Mouse (Mus musculus) intestine, postnatal 0 days (tissue): ENCODE results near the gene Nwd2. TPM values are rescaled to one million over a fixed set of nuclear protein-coding genes. Genes with fewer than 3 reads are reported as not detected.

ENCODE experiments used
- ATAC-seq: fragments of 200-750 bp; cut with Nextera tagmentation; 2 replicates; pipeline ENCODE4 v1.8.0; 2017; ENCODE audit warnings: mild to moderate bottlenecking, moderate TSS enrichment, moderate library complexity
- H3K27ac ChIP-seq: fragments of 300-500 bp; sonication (generic); 2 replicates; pipeline ENCODE4 v1.5.1; 2014; ENCODE audit warnings: mild to moderate bottlenecking, low read depth, low read length, moderate library complexity
- H3K27me3 ChIP-seq: fragments of 300-500 bp; sonication (generic); replicated peaks from 2 replicates; pipeline ENCODE4 v1.6.1; 2014; ENCODE audit warnings: low read length, mixed read lengths; ENCODE audit not compliant: control insufficient read depth, insufficient read depth
- H3K36me3 ChIP-seq: fragments of 300-500 bp; sonication (generic); 2 replicates; pipeline ENCODE4 v1.6.1; 2014; ENCODE audit warnings: mild to moderate bottlenecking, moderate library complexity; ENCODE audit not compliant: control insufficient read depth, insufficient read depth
- H3K4me1 ChIP-seq: fragments of 300-500 bp; sonication (generic); replicated peaks from 2 replicates; pipeline ENCODE4 v1.6.1; 2014; ENCODE audit warnings: antibody characterized with exemption, low read length, mixed read lengths; ENCODE audit not compliant: control insufficient read depth, insufficient read depth
- H3K4me2 ChIP-seq: fragments of 300-500 bp; sonication (generic); replicated peaks from 2 replicates; pipeline ENCODE4 v1.6.1; 2014; ENCODE audit warnings: low read depth, mild to moderate bottlenecking, moderate library complexity
- H3K4me3 ChIP-seq: fragments of 300-500 bp; sonication (generic); 2 replicates; pipeline ENCODE4 v1.5.1; 2014; ENCODE audit warnings: low read depth, low read length
- H3K9ac ChIP-seq: fragments of 300-500 bp; sonication (generic); 2 replicates; pipeline ENCODE4 v1.6.1; 2014; ENCODE audit warnings: mild to moderate bottlenecking, low read depth, low read length
- H3K9me3 ChIP-seq: fragments of 300-500 bp; sonication (generic); 2 replicates; pipeline ENCODE4 v1.6.1; 2016; ENCODE audit warnings: mixed run types; ENCODE audit not compliant: control insufficient read depth
- CTCF ChIP-seq: sonication (generic); IDR thresholded peaks from 2 replicates; pipeline ENCODE4 v1.5.1; 2016; ENCODE audit warnings: low read depth, mild to moderate bottlenecking, control low read depth, antibody characterized with exemption, moderate library complexity
- WGBS: fragments of 180-500 bp; shearing (Covaris S2); extraction: QIAGEN DNeasy Blood & Tissue Kit; methylation state at CpG from one replicate; pipeline ENCODE4 v1.1.7; 2014; 5-methylcytosine and 5-hydroxymethylcytosine counted together
- polyA plus RNA-seq: library from polyadenylated mRNA; unstranded; fragments of >200 nt; fragmentation: Nextera tagmentation; extraction: Ambion mirVana; gene quantifications from 2 replicates; pipeline ENCODE4 v1.2.1, GENCODE M21; 2015

The Nwd2 gene
- polyA plus RNA-seq, 1 experiment from 2014 or later = 0.27 TPM

- no peaks in the 10 kb centered on the region for H3K9me3 ChIP-seq
- H3K4me1 ChIP-seq = peaks cover 16% of the 10 kb centered on the region
- ATAC-seq = peak; percentile 58
- 48% methylated on average over 10 of the region's 10 CpGs for WGBS
- H3K4me3 ChIP-seq = no peak overlapping the region
- no peaks in the 10 kb centered on the region for H3K27me3 ChIP-seq
- no peak overlapping the region for H3K4me2 ChIP-seq
- no peak for TF ChIP-seq CTCF
- no peak overlapping the region for H3K9ac ChIP-seq
- peak overlapping the region; percentile 28; the same call in 1 of the 2 replicates for H3K27ac ChIP-seq
- H3K36me3 ChIP-seq = no peaks in the 10 kb centered on the region
These were observed 179.7 kb downstream of the Nwd2 start for GRCm38 (mm10) chr5:63828380-63829185.

DNA sequence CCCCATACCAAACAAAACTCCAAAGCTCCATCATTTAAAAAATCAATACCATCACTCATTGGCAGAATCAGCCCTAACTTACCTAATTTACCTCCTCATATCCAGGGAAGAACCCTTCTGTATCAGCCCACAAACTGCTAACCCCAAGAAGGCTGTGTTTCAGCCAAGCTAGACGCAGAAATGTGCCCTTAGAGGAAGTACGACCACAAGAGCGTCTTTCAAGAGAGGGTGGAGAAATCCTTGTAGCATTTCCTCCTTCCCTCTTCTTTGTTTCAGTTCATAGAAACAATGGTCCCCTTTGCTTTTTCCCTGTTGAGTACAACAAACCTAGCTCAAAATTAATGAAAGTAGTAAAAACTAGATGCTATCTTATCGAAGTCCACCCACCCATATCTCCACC lies 182.2 kb downstream of the Nwd2 start:
- ATAC-seq = no peak
- 29% methylated on average over 4 of the region's 4 CpGs for WGBS
- no peak overlapping the region for H3K9ac ChIP-seq
- H3K27ac ChIP-seq = peak overlapping the region; percentile 23; the same call in 1 of the 2 replicates
- TF ChIP-seq CTCF = no peak
- H3K4me1 ChIP-seq = peaks cover 10% of the 10 kb centered on the region
- no peak overlapping the region for H3K4me3 ChIP-seq
- H3K9me3 ChIP-seq = no peaks in the 10 kb centered on the region
- H3K36me3 ChIP-seq = no peaks in the 10 kb centered on the region
- H3K4me2 ChIP-seq = no peak overlapping the region
- no peaks in the 10 kb centered on the region for H3K27me3 ChIP-seq

DNA sequence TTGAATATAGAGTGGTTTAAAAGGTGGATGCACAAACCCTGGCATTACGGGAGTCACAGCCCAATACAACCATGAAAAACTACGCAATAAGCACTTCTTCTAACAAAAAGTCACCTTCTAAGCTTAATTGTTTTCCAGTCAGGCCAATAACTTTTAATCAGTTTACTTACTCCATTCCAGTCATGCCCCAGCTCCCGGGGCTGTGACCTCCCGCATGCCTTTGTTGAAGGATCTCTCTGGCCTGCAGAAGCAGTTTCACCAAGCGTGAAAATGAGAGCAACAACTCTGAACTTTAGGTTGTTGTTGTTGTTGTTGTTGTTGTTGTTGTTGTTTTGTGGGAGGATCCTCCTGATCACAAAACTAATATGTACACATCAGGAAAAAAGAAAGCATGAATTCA lies 185.1 kb downstream of the Nwd2 start:
- Histone ChIP-seq H3K27ac (no peak overlapping the region), H3K4me3 (no peak overlapping the region), H3K9me3 (no peaks in the 10 kb centered on the region), H3K27me3 (no peaks in the 10 kb centered on the region), H3K36me3 (no peaks in the 10 kb centered on the region), H3K4me1 (no peaks in the 10 kb centered on the region; the same call in none of the 2 replicates), H3K9ac (no peak overlapping the region), H3K4me2 (no peak overlapping the region)
- 69% methylated on average over 5 of the region's 5 CpGs for WGBS
- TF ChIP-seq CTCF = no peak
- no peak for ATAC-seq

GRCm38 (mm10) chr5:63834435-63834834 lies 185.5 kb downstream of the Nwd2 start:
- Histone ChIP-seq H3K36me3 (no peaks in the 10 kb centered on the region), H3K4me1 (no peaks in the 10 kb centered on the region; the same call in none of the 2 replicates), H3K9ac (no peak overlapping the region), H3K9me3 (no peaks in the 10 kb centered on the region), H3K4me3 (no peak overlapping the region), H3K27me3 (no peaks in the 10 kb centered on the region), H3K4me2 (no peak overlapping the region), H3K27ac (no peak overlapping the region)
- ATAC-seq = no peak
- TF ChIP-seq CTCF = no peak
- WGBS = 87% methylated on average over 3 of the region's 3 CpGs

GRCm38 (mm10) chr5:63837115-63837514 lies 188.2 kb downstream of the Nwd2 start:
- H3K9me3 ChIP-seq = no peaks in the 10 kb centered on the region
- H3K4me2 ChIP-seq = no peak overlapping the region
- no peaks in the 10 kb centered on the region for H3K36me3 ChIP-seq
- no peak for TF ChIP-seq CTCF
- 51% methylated on average over 5 of the region's 5 CpGs for WGBS
- no peaks in the 10 kb centered on the region for H3K27me3 ChIP-seq
- H3K27ac ChIP-seq = no peak overlapping the region
- H3K9ac ChIP-seq = no peak overlapping the region
- no peaks in the 10 kb centered on the region; the same call in none of the 2 replicates for H3K4me1 ChIP-seq
- no peak overlapping the region for H3K4me3 ChIP-seq
- ATAC-seq = peak; percentile 61

- H3K27ac ChIP-seq = no peak overlapping the region
- H3K27me3 ChIP-seq = no peaks in the 10 kb centered on the region
- H3K4me1 ChIP-seq = no peaks in the 10 kb centered on the region; the same call in none of the 2 replicates
- no peak overlapping the region for H3K4me2 ChIP-seq
- TF ChIP-seq CTCF = no peak
- no peak overlapping the region for H3K9ac ChIP-seq
- H3K4me3 ChIP-seq = no peak overlapping the region
- no peaks in the 10 kb centered on the region for H3K9me3 ChIP-seq
- ATAC-seq = no peak
- H3K36me3 ChIP-seq = no peaks in the 10 kb centered on the region
- 77% methylated on average over 2 of the region's 2 CpGs for WGBS
These were observed 188.9 kb downstream of the Nwd2 start for GRCm38 (mm10) chr5:63837851-63838250.
